22 mouse cellular contexts compared by ENCODE assay signal in the genomic region with DNA sequence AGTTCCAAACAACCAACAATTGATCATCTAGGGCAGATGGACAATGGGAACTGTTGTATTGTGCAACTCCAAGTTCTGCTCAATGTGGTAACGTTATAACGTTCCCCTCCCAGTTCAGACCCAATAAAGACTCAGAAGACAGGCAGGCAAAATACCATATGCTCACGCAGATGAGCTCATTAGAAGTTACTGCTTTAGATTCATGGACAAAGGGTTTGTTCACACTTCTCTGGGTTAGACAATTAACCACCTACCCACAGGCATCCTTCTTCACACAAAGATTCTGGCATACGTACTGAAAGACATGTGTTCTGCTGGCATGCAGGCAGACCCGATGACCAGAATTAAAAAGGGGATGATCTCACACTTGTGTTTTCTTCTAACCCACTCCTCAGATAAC.
DNase-seq lines count a peak whose midpoint lies in the region; ATAC-seq and TF ChIP-seq lines count a peak whose summit lies in the region.
"Had no signal": no experiment of that assay in that cellular context is flagged by ENCODE, and none has a peak within 500 bp of the region (broad histone marks: within the 10 kb centered on the region; RNA-seq: fewer than 3 reads in every experiment).

No protein-coding gene starts in this region.

- no peak overlapping the region for H3K27ac ChIP-seq in forebrain, embryonic 13.5 days
- H3K27ac ChIP-seq in forebrain, embryonic 11.5 days (ENCODE audit: low read depth, low read length), result no peak overlapping the region
- H3K27ac ChIP-seq in forebrain, embryonic 15.5 days (replicated peaks), result no peak overlapping the region
- H3K27ac ChIP-seq in forebrain, postnatal 0 days (ENCODE audit: low read depth, low read length), result no peak overlapping the region
- H3K27ac ChIP-seq: embryonic facial prominence, embryonic 10.5 days; embryonic facial prominence, embryonic 12.5 days had no signal

- no peak overlapping the region for H3K4me3 ChIP-seq in forebrain, embryonic 13.5 days
- H3K4me3 ChIP-seq in forebrain, embryonic 11.5 days (ENCODE audit: low read depth, low read length), result no peak overlapping the region
- no peak overlapping the region for H3K4me3 ChIP-seq in forebrain, embryonic 15.5 days
- H3K4me3 ChIP-seq in forebrain, postnatal 0 days (ENCODE audit: low read depth, low read length), result no peak overlapping the region
- H3K4me3 ChIP-seq: embryonic facial prominence, embryonic 10.5 days; embryonic facial prominence, embryonic 12.5 days had no signal

- no peak for DNase-seq in forebrain, embryonic 11.5 days (ENCODE audit: low spot score)
- no peak for DNase-seq in forebrain, postnatal 0 days
- DNase-seq in layer of hippocampus, adult 9-11 months, result peak; percentile 19
- DNase-seq in layer of hippocampus, postnatal 36 days, result no peak
- peak; percentile 72 for DNase-seq in brain, embryonic 14.5 days (ENCODE audit: low read depth)
- DNase-seq: adrenal gland, adult 2 months; adrenal gland, postnatal 10 days; adrenal gland, postnatal 25 days; B cell, adult 2 months; cerebellum, adult 11 months; cerebellum, adult 18-20 months; cerebellum, adult 8-10 months; cerebellum, postnatal 10 days; cerebellum, postnatal 25 days had no signal

- no peak for TF ChIP-seq CTCF in forebrain, postnatal 0 days (IDR thresholded peaks at IDR 0.05; ENCODE audit: low read depth)
- TF ChIP-seq CTCF in brain, embryonic 14.5 days (IDR thresholded peaks at IDR 0.05; ENCODE audit: borderline replicate concordance, extremely low read depth, insufficient read depth, insufficient read length), result no peak

- no peak for TF ChIP-seq POLR2A in brain, embryonic 14.5 days (IDR thresholded peaks at IDR 0.05; ENCODE audit: borderline replicate concordance, extremely low read depth, insufficient read depth, insufficient read length, poor library complexity, severe bottlenecking)

- peaks cover 6% of the 10 kb centered on the region for H3K4me1 ChIP-seq in forebrain, embryonic 13.5 days
- no peaks in the 10 kb centered on the region for H3K4me1 ChIP-seq in forebrain, embryonic 11.5 days (replicated peaks; ENCODE audit: control insufficient read depth, insufficient read depth, low read length)
- no peaks in the 10 kb centered on the region for H3K4me1 ChIP-seq in forebrain, embryonic 15.5 days
- H3K4me1 ChIP-seq in forebrain, postnatal 0 days (ENCODE audit: insufficient read depth), result no peaks in the 10 kb centered on the region
- H3K4me1 ChIP-seq: embryonic facial prominence, embryonic 10.5 days; embryonic facial prominence, embryonic 12.5 days had no signal

- H3K9me3 ChIP-seq in forebrain, embryonic 13.5 days (replicated peaks), result no peaks in the 10 kb centered on the region
- no peaks in the 10 kb centered on the region for H3K9me3 ChIP-seq in forebrain, embryonic 11.5 days (ENCODE audit: control insufficient read depth, low read length)
- no peaks in the 10 kb centered on the region for H3K9me3 ChIP-seq in forebrain, embryonic 15.5 days
- no peaks in the 10 kb centered on the region for H3K9me3 ChIP-seq in forebrain, postnatal 0 days (ENCODE audit: low read length)
- H3K9me3 ChIP-seq: embryonic facial prominence, embryonic 10.5 days; embryonic facial prominence, embryonic 12.5 days; G1E had no signal

- H3K36me3 ChIP-seq in forebrain, embryonic 13.5 days (ENCODE audit: poor library complexity, severe bottlenecking), result no peaks in the 10 kb centered on the region
- no peaks in the 10 kb centered on the region for H3K36me3 ChIP-seq in forebrain, embryonic 11.5 days (ENCODE audit: control insufficient read depth, insufficient read depth, low read length)
- H3K36me3 ChIP-seq in forebrain, embryonic 15.5 days, result no peaks in the 10 kb centered on the region
- H3K36me3 ChIP-seq in forebrain, postnatal 0 days (ENCODE audit: insufficient read depth), result no peaks in the 10 kb centered on the region
- H3K36me3 ChIP-seq: embryonic facial prominence, embryonic 10.5 days; embryonic facial prominence, embryonic 12.5 days; G1E had no signal

- ATAC-seq in forebrain, embryonic 13.5 days, result 0 out of 2 replicates have a peak, but pooled peaks have one; percentile 58
- no peak for ATAC-seq in forebrain, embryonic 11.5 days (replicated peaks; ENCODE audit: low FRiP score)
- ATAC-seq in forebrain, embryonic 15.5 days (replicated peaks), result peak; percentile 35; the same call in 1 of the 2 replicates
- ATAC-seq in forebrain, postnatal 0 days, result no peak
- no peak for ATAC-seq in megakaryocyte progenitor cell, adult 5-6 weeks (replicated peaks; ENCODE audit: poor library complexity)
- ATAC-seq: CD4-positive, CD25-positive, alpha-beta regulatory T cell, adult 4 months had no signal

- 44% methylated on average over 5 of the region's 5 CpGs for WGBS in forebrain, embryonic 13.5 days
- 61% methylated on average over 5 of the region's 5 CpGs for WGBS in forebrain, embryonic 11.5 days
- WGBS in forebrain, embryonic 15.5 days, result 31% methylated on average over 5 of the region's 5 CpGs
- WGBS in forebrain, postnatal 0 days, result 40% methylated on average over 5 of the region's 5 CpGs

- H3K4me2 ChIP-seq in forebrain, embryonic 13.5 days, result no peak overlapping the region
- no peak overlapping the region for H3K4me2 ChIP-seq in forebrain, embryonic 11.5 days (ENCODE audit: low read depth, low read length, severe bottlenecking)
- H3K4me2 ChIP-seq in forebrain, embryonic 15.5 days (replicated peaks), result no peak overlapping the region
- H3K4me2 ChIP-seq in forebrain, postnatal 0 days (ENCODE audit: low read depth), result no peak overlapping the region
- H3K4me2 ChIP-seq: embryonic facial prominence, embryonic 12.5 days had no signal

- H3K9ac ChIP-seq in forebrain, embryonic 13.5 days, result no peak overlapping the region
- no peak overlapping the region for H3K9ac ChIP-seq in forebrain, embryonic 11.5 days (ENCODE audit: low read length)
- H3K9ac ChIP-seq in forebrain, embryonic 15.5 days (replicated peaks), result no peak overlapping the region
- no peak overlapping the region for H3K9ac ChIP-seq in forebrain, postnatal 0 days
- H3K9ac ChIP-seq: embryonic facial prominence, embryonic 12.5 days had no signal

- H3K27me3 ChIP-seq in forebrain, embryonic 13.5 days, result no peaks in the 10 kb centered on the region
- no peaks in the 10 kb centered on the region for H3K27me3 ChIP-seq in forebrain, embryonic 11.5 days (ENCODE audit: control insufficient read depth, insufficient read depth, low read length)
- H3K27me3 ChIP-seq in forebrain, embryonic 15.5 days, result no peaks in the 10 kb centered on the region
- H3K27me3 ChIP-seq in forebrain, postnatal 0 days (ENCODE audit: insufficient read depth, low read length), result no peaks in the 10 kb centered on the region
- H3K27me3 ChIP-seq: CH12.LX; embryonic facial prominence, embryonic 12.5 days had no signal

Comparison
In these comparisons a context has a peak if more than half of its experiments do, and no peak if none do; other contexts are left out.
1. ATAC-seq: peak in forebrain, embryonic 13.5 days (single experiment) and forebrain, embryonic 15.5 days (single experiment); none in forebrain, embryonic 11.5 days (single experiment), forebrain, postnatal 0 days (single experiment) and megakaryocyte progenitor cell, adult 5-6 weeks (single experiment).
2. DNase-seq: peak in layer of hippocampus, adult 9-11 months (single experiment) and brain, embryonic 14.5 days (single experiment); none in forebrain, embryonic 11.5 days (single experiment), forebrain, postnatal 0 days (single experiment) and layer of hippocampus, postnatal 36 days (0 of 2).